Mouse (Mus musculus) bone marrow, adult 2 months (tissue): ENCODE measurements around the gene Kansl1. TPM values are rescaled to one million over a fixed set of nuclear protein-coding genes. Genes with fewer than 3 reads are reported as not detected.

ENCODE experiments used
- H3K27ac ChIP-seq: fragments of 200-500 bp; 2 replicates; pipeline ENCODE4 v1.5.1; 2012; ENCODE audit warnings: low read depth, mild to moderate bottlenecking, control low read depth, inconsistent platforms, low read length; ENCODE audit not compliant: control insufficient read depth, poor library complexity, insufficient read depth
- H3K4me1 ChIP-seq: fragments of 200-500 bp; 2 replicates; pipeline ENCODE4 v1.6.1; 2011; ENCODE audit warnings: low read length; ENCODE audit not compliant: control insufficient read depth, insufficient read depth
- H3K4me3 ChIP-seq: fragments of 200-500 bp; replicated peaks from 2 replicates; pipeline ENCODE3; 2011; ENCODE audit warnings: mild to moderate bottlenecking, low read depth, low read length, control low read depth; ENCODE audit not compliant: control insufficient read depth
- CTCF ChIP-seq: fragments of 200-500 bp; IDR thresholded peaks from 2 replicates; pipeline ENCODE4 v1.5.1; 2011; ENCODE audit warnings: low read length, control low read depth; ENCODE audit not compliant: control insufficient read depth, insufficient read depth
- POLR2A ChIP-seq: fragments of 200-500 bp; IDR thresholded peaks from 2 replicates; pipeline ENCODE4 v1.6.1; 2011; ENCODE audit warnings: low read depth, mild to moderate bottlenecking, control low read depth, low read length, borderline replicate concordance; ENCODE audit not compliant: control insufficient read depth
- WGBS: fragments of 180-500 bp; shearing (Covaris S2); methylation state at CpG from one replicate; pipeline ENCODE4 v1.1.7; 2018; 5-methylcytosine and 5-hydroxymethylcytosine counted together
- polyA plus RNA-seq: library from polyadenylated mRNA; stranded (reverse); fragments of >200 nt; gene quantifications from 2 replicates; pipeline ENCODE4 v1.2.4, GENCODE M21; 2011; ENCODE audit warnings: low replicate concordance; ENCODE audit not compliant: missing spikeins, insufficient read depth, insufficient read length

The Kansl1 gene
- polyA plus RNA-seq, 1 experiment, result 19.0 TPM

- WGBS, result 34% methylated on average over 13 of the region's 13 CpGs
- Histone ChIP-seq H3K27ac (no peak overlapping the region), H3K4me3 (no peak overlapping the region), H3K4me1 (peaks cover 1% of the 10 kb centered on the region; the same call in 1 of the 2 replicates)
- TF ChIP-seq POLR2A (peak; percentile 22; the same call in 1 of the 2 replicates), CTCF (peak; percentile 69)
Measured at GRCm38 (mm10) chr11:104289199-104290031, 179.2 kb downstream of the Kansl1 start.

GRCm38 (mm10) chr11:104288835-104289198 is 179.8 kb downstream of the Kansl1 start:
- TF ChIP-seq CTCF (no peak), POLR2A (no peak)
- 58% methylated on average over 6 of the region's 6 CpGs for WGBS
- Histone ChIP-seq H3K27ac (no peak overlapping the region), H3K4me1 (peaks cover 1% of the 10 kb centered on the region; the same call in 1 of the 2 replicates), H3K4me3 (no peak overlapping the region)

- Histone ChIP-seq H3K4me3 (no peak overlapping the region), H3K27ac (no peak overlapping the region), H3K4me1 (no peaks in the 10 kb centered on the region)
- TF ChIP-seq CTCF, result no peak
- no peak for TF ChIP-seq POLR2A
- 94% methylated on average over 18 of the region's 18 CpGs for WGBS
Measured at GRCm38 (mm10) chr11:104287113-104287512, 181.5 kb downstream of the Kansl1 start.

Other genes starting within 250 kb of the Kansl1 start
- gene Mapt, start 237.5 kb downstream of the Kansl1 start, polyA plus RNA-seq, result 2.2 and 5.5 TPM in 2 replicates
- gene Cdc27, start 81.8 kb upstream of the Kansl1 start, polyA plus RNA-seq, result 16.2 and 23.1 TPM in 2 replicates
- 22.3 and 31.8 TPM in 2 replicates for gene Myl4, start 81.8 kb upstream of the Kansl1 start, polyA plus RNA-seq
- gene Itgb3, start 139.1 kb upstream of the Kansl1 start, polyA plus RNA-seq, result 84.3 and 141 TPM in 2 replicates
- gene Gm11639, start 216.8 kb upstream of the Kansl1 start, polyA plus RNA-seq, result 0.23 TPM in 1 of 2 replicates, not detected in the other